Mouse (Mus musculus) neural tube, embryonic 11.5 days (tissue): ENCODE data around the gene Fpgs. TPM values are rescaled to one million over a fixed set of nuclear protein-coding genes. Genes with fewer than 3 reads are reported as not detected.

Experiments
- ATAC-seq: fragments of 200-750 bp; cut with Nextera tagmentation; 2 replicates; pipeline ENCODE4 v1.8.0; 2017; ENCODE audit warnings: moderate number of reproducible peaks, mild to moderate bottlenecking, moderate TSS enrichment, moderate library complexity; ENCODE audit not compliant: insufficient read depth, low FRiP score, low TSS enrichment
- DNase-seq: peaks from one replicate; pipeline ENCODE4 v3.0.0-alpha.2; 2015; ENCODE audit warnings: low spot score
- H3K27ac ChIP-seq: fragments of 300-500 bp; sonication (generic); 2 replicates; pipeline ENCODE4 v1.5.1; 2014; ENCODE audit warnings: low read depth, mild to moderate bottlenecking, low read length
- H3K27me3 ChIP-seq: fragments of 300-500 bp; sonication (generic); 2 replicates; pipeline ENCODE4 v1.6.1; 2014; ENCODE audit warnings: mild to moderate bottlenecking, low read length, mixed read lengths; ENCODE audit not compliant: control insufficient read depth, insufficient read depth
- H3K36me3 ChIP-seq: fragments of 300-500 bp; sonication (generic); 2 replicates; pipeline ENCODE4 v1.6.1; 2014; ENCODE audit warnings: mild to moderate bottlenecking, low read length, moderate library complexity, mixed read lengths; ENCODE audit not compliant: control insufficient read depth, insufficient read depth
- H3K4me1 ChIP-seq: fragments of 300-500 bp; sonication (generic); 2 replicates; pipeline ENCODE4 v1.6.1; 2014; ENCODE audit warnings: low read length, mixed read lengths; ENCODE audit not compliant: control insufficient read depth, insufficient read depth
- H3K4me2 ChIP-seq: fragments of 300-500 bp; sonication (generic); 2 replicates; pipeline ENCODE4 v1.6.1; 2014; ENCODE audit warnings: low read depth, mild to moderate bottlenecking, moderate library complexity
- H3K4me3 ChIP-seq: fragments of 300-500 bp; sonication (generic); 2 replicates; pipeline ENCODE4 v1.5.1; 2014; ENCODE audit warnings: low read depth, low read length
- H3K9ac ChIP-seq: fragments of 300-500 bp; sonication (generic); 2 replicates; pipeline ENCODE4 v1.6.1; 2014; ENCODE audit warnings: mild to moderate bottlenecking, low read length
- H3K9me3 ChIP-seq: fragments of 300-500 bp; sonication (generic); 2 replicates; pipeline ENCODE4 v1.6.1; 2016; ENCODE audit warnings: low read length; ENCODE audit not compliant: control insufficient read depth
- WGBS: fragments of 180-500 bp; shearing (Covaris S2); extraction: QIAGEN DNeasy Blood & Tissue Kit; methylation state at CpG from one replicate; pipeline ENCODE4 v1.1.7; 2014; 5-methylcytosine and 5-hydroxymethylcytosine counted together
- microRNA counts: library from miRNA; unstranded; fragments of <30 nt; microRNA quantifications from one replicate; lab custom pipeline; 2015
- microRNA-seq: library from miRNA; unstranded; fragments of <30 nt; microRNA quantifications from one replicate; pipeline ENCODE4, GENCODE M21; 2016
- polyA plus RNA-seq: library from polyadenylated mRNA; unstranded; fragments of >200 nt; fragmentation: Nextera tagmentation; extraction: Ambion mirVana; gene quantifications from 2 replicates; pipeline ENCODE4 v1.2.1, GENCODE M21; 2014

Gene Fpgs
- polyA plus RNA-seq, 1 experiment from 2014 or later, result 19.4 TPM

DNA sequence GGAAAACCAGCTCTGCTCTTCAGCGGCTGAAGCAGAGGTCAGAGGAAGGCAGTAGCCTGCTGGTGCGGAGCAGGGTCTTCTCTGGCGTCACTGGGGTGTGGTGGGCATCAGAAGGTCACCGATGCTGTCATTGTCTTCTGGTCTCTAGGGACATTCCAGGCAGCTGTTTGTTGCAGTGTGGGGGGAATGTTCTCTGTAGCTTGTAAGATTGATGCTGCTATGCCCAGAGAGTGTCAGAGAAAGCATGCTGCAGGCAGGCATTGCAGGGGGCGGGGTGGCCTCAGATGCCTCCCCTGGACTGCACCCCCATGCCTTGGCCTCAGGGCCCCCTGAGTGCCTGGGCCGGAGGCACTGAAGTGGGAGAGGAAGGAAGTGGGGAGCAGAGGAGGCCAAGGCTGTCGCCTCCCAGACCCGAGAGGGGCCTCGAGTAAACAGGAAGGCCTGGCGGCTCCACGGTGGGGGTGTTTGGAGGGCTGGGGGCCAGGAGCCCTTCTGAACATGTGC, 66.1 kb downstream of the Fpgs start:
- H3K9ac ChIP-seq, result peak overlapping the region; percentile 29; the same call in 1 of the 2 replicates
- 42% methylated on average over 11 of the region's 11 CpGs for WGBS

DNA sequence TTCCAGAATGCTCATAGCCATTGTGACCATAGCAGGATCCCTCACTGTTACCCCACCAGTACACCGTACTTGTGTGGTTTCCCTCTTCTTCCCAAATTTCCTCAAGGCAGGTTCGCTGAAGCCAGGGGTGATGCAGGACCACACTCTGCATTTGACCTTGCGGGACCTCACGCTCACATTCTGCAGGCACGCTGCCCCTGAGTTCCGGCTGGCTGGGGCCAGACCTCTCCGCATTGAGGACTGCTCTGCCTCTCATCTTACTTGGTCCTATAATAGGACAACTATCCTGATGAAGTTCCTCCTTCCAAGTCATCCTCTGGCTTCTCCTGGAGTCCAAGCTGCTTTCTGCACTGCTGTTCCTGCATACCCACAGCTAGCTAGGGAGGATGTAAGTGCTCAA, 67.3 kb downstream of the Fpgs start:
- WGBS, result 82% methylated on average over 7 of the region's 7 CpGs
- DNase-seq, result no peak
- Histone ChIP-seq H3K27ac (no peak overlapping the region), H3K27me3 (no peaks in the 10 kb centered on the region), H3K9me3 (no peaks in the 10 kb centered on the region), H3K4me1 (peaks cover 7% of the 10 kb centered on the region; the same call in 1 of the 2 replicates), H3K9ac (no peak overlapping the region), H3K4me3 (no peak overlapping the region), H3K4me2 (no peak overlapping the region), H3K36me3 (no peaks in the 10 kb centered on the region)
- no peak for ATAC-seq

More for the DNA sequence above, 66.1 kb downstream of the Fpgs start:
- no peak overlapping the region for H3K4me3 ChIP-seq
- DNase-seq (peak; percentile 54), ATAC-seq (no peak)
- H3K36me3 ChIP-seq, result no peaks in the 10 kb centered on the region
- H3K27me3 ChIP-seq, result no peaks in the 10 kb centered on the region
- peak overlapping the region; percentile 14; the same call in 1 of the 2 replicates for H3K27ac ChIP-seq
- H3K9me3 ChIP-seq, result no peaks in the 10 kb centered on the region
- peaks cover 5% of the 10 kb centered on the region; the same call in 1 of the 2 replicates for H3K4me1 ChIP-seq
- H3K4me2 ChIP-seq, result no peak overlapping the region

DNA sequence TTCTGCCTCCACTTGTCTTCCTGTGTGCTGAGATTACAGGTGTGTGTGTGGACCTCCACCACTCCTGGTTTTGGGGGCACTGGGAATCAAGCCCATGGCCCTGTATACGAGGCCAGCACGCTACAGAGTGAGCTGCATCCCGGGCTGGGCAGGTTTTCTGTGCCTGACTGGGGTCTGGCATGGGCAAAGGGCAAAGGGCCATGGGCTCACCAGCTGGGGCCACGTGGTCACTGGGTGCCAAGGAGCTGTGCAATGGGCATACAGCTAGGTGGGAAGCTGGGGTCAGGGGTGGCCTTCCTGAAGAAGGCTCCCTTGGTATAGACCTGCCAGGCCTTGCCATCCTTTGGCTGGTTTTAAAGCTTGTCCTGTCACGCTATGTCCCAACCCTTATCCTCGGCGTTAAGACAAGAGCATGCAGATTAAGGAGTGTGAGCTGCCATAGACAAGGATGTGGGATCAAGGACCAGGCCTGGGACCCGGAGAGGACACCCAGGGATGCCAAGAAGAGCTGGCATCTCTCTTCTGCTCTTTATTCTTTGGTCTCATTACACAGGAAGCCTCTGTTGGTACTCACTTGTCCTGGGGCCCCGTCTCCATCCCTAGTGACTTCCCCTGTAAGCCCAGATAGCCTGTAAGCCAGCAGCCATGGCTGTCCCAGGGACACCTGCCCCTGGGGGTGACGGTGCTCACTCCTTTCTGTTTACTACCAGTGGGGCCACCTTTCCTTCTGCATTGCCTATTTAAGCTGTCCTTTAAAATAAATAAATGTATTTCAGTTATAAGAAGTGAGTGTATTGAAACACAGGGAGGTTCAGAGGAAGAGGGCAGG, 69.5 kb downstream of the Fpgs start:
- Histone ChIP-seq H3K9ac (no peak overlapping the region), H3K36me3 (no peaks in the 10 kb centered on the region), H3K27me3 (no peaks in the 10 kb centered on the region), H3K4me2 (no peak overlapping the region), H3K4me1 (peaks cover 10% of the 10 kb centered on the region), H3K27ac (no peak overlapping the region), H3K4me3 (no peak overlapping the region), H3K9me3 (no peaks in the 10 kb centered on the region)
- DNase-seq (no peak), ATAC-seq (no peak)
- WGBS, result 83% methylated on average over 10 of the region's 10 CpGs

DNA sequence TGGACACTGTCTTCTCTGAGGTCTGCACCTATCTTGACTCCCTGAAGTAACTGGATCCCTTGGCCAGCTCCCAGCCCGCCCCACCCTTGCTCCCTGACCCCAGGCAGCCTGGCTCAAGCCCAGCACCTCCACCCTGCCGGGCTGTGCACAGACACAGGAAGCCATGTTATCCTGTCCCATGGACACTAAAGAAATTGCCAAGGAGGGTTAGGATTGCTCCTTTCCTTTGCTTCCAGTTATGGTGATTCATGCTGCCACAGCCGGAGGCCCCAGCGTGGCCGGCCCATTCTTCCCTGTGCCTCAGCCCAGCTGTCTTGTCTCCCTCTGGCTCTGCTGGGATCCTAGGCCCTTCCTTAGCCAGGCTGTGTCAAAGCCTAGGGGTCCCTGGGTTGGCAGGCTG, 70.3 kb downstream of the Fpgs start:
- Histone ChIP-seq H3K9me3 (no peaks in the 10 kb centered on the region), H3K27ac (no peak overlapping the region), H3K4me3 (no peak overlapping the region), H3K9ac (no peak overlapping the region), H3K4me2 (no peak overlapping the region), H3K36me3 (no peaks in the 10 kb centered on the region), H3K27me3 (no peaks in the 10 kb centered on the region), H3K4me1 (peaks cover 19% of the 10 kb centered on the region)
- no peak for DNase-seq
- 79% methylated on average over 5 of the region's 5 CpGs for WGBS
- ATAC-seq, result no peak

MicroRNAs within 50 kb of the gene (microRNA counts, 519-probe panel; counts per million panel counts)
- microRNA mmu-miR-1954 (lab: Ali Mortazavi, UCI) (171 counts per million, percentile 57 among the panel's probes with 10 or more counts), microRNA mmu-miR-2861 (lab: Ali Mortazavi, UCI) (171 counts per million, percentile 57 among the panel's probes with 10 or more counts)

Small RNAs within 50 kb of the gene (microRNA-seq; reads per million reads assigned to microRNA genes)
- gene Gm47291, result not detected
- gene Mir1954, result not detected
- gene Mir2861, result not detected
- not detected for gene Mir3960
- not detected for gene Mir8093

Other genes with a start within 250 kb of the Fpgs start
- 13.1 and 13.2 TPM in 2 replicates for gene Fam102a, start 168.8 kb downstream of the Fpgs start, polyA plus RNA-seq
- gene Dpm2, start 133.3 kb downstream of the Fpgs start, polyA plus RNA-seq, result 110 and 111 TPM in 2 replicates
- 2.6 and 3.6 TPM in 2 replicates for gene Pip5kl1, start 129.3 kb downstream of the Fpgs start, polyA plus RNA-seq
- gene 9430097D07Rik, start 128.5 kb downstream of the Fpgs start, polyA plus RNA-seq, result 0.25 and 0.58 TPM in 2 replicates
- 20.9 and 21.8 TPM in 2 replicates for gene St6galnac4, start 117.0 kb downstream of the Fpgs start, polyA plus RNA-seq
- 4.8 and 5.1 TPM in 2 replicates for gene St6galnac6, start 104.4 kb downstream of the Fpgs start, polyA plus RNA-seq
- 33.0 and 33.8 TPM in 2 replicates for gene Ak1, start 82.4 kb downstream of the Fpgs start, polyA plus RNA-seq
- gene Eng, start 57.5 kb downstream of the Fpgs start, polyA plus RNA-seq, result 24.5 and 26.8 TPM in 2 replicates
- gene Cdk9, start 8.9 kb upstream of the Fpgs start, polyA plus RNA-seq, result 82.4 and 84.6 TPM in 2 replicates
- gene Sh2d3c, start 16.9 kb upstream of the Fpgs start, polyA plus RNA-seq, result 30.6 TPM in 2 replicates
- gene 6330409D20Rik, start 36.9 kb upstream of the Fpgs start, polyA plus RNA-seq, result 2.1 and 2.2 TPM in 2 replicates
- 59.7 and 63.1 TPM in 2 replicates for gene Tor2a, start 53.1 kb upstream of the Fpgs start, polyA plus RNA-seq
- gene Ttc16, start 71.5 kb upstream of the Fpgs start, polyA plus RNA-seq, result 0.27 and 1.1 TPM in 2 replicates
- gene Ptrh1, start 71.6 kb upstream of the Fpgs start, polyA plus RNA-seq, result 3.4 and 3.6 TPM in 2 replicates
- 0.87 TPM in 1 of 2 replicates, not detected in the other for gene Cfap157, start 80.3 kb upstream of the Fpgs start, polyA plus RNA-seq
- 74.0 and 89.9 TPM in 2 replicates for gene Stxbp1, start 143.1 kb upstream of the Fpgs start, polyA plus RNA-seq
- gene Fam129b, start 172.0 kb upstream of the Fpgs start, polyA plus RNA-seq, result 17.0 and 17.2 TPM in 2 replicates